Mouse (Mus musculus) NIH3T3 (cell line): ENCODE data around the gene Col15a1.

Source experiments
- DNase-seq: peaks from one replicate; pipeline ENCODE4 v3.0.0-alpha.2; 2012; ENCODE audit warnings: low read depth

Gene Col15a1

DNA sequence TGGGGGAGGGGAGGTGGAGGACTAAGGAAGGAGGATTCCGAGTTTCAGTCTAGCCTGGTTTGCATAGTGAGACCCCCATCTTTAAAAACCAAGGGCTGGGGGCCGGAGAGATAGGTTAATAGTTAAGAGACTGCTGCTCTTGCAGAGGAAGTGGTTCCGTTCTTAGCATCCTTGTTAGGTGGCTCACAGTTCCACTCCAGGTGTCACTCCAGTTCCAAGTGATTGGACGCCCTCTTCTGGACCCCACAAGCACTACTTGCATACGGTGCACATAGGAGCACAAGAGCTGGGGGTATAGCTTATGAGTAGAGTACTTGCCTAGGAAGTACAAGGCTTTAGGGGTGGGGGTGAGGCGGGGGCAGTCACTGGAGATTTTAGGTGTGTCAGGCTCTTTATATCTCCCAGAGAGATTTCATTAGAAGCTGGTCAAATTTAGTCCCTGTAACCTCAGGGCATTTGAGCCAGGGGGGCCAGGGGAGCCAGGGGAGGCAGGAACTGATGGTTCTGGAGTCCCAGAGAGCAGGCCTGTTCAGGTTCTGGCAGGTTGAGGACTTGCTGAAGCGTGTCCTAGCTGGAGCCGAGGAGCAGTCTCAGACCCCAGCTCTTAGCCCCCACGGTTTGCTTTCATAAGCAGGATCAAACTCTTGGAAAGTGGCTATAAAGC, 143.6 kb downstream of the Col15a1 start:
- peak; percentile 62 for DNase-seq

- peak; percentile 65 for DNase-seq
Observed at GRCm38 (mm10) chr4:47352061-47352661, 144.2 kb downstream of the Col15a1 start.

- DNase-seq, result peak; percentile 98
Observed at GRCm38 (mm10) chr4:47352803-47353388, 144.9 kb downstream of the Col15a1 start, which contains the start of gene Tgfbr1. Gene Tgfbr1 (plus strand): TSS chr4:47353222.

GRCm38 (mm10) chr4:47353416-47354111, 145.6 kb downstream of the Col15a1 start:
- peak; percentile 73 for DNase-seq

DNA sequence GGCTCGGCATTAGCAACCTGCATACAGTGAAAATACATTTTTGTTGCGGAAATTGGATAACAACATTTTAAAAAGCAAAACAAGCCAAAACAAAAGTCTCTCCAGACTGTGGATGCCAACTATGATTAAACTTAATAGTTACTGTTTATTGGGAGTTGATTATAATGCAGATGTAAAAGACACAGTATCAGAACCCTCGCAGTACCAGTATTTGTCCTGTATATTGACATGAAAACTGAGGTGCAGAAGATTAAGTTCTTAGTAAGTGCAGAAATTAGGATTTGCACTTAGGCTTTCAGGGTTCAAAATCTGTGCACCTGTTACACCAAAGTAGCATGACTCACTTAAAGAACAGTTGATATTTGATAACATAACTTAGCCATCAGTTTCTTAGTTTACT, 146.3 kb downstream of the Col15a1 start:
- no peak for DNase-seq

GRCm38 (mm10) chr4:47362662-47363061, 154.7 kb downstream of the Col15a1 start:
- DNase-seq, result no peak
